In the genomic region with DNA sequence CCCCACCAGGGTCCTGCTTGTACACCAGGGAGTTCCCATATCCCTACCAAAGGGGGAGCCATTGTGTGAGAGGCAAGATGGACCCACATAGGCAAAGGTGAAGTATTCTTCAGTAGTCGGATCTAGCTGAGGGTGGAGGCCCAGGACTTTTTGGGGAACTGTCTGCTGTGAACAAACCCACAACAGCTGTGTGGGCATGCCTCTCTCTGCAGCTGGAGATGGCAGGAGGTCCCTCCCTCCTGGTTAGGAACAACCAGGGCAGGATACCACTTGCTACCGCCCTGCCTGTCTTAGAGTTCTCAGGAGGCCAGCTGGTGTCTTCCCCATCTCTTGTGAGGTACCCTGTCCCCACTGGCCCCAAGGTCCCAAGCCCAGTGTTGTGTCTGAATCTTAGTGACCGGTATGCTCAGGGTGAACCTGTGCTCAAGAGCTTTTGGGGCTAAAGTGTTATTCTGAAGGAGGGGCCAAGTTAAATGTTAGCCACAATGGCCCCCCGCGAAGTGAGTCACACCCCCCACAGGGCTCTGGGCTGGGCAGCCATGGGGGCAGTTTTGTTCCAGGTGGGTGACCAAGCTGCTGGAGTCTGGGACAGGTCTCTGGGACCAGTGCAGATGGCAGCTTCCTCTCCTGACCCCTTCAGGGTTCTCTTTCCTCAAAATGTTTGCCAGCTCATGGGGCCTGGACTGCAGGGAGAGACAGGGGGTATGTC, we compare ENCODE assay signal across 15 mouse cellular contexts. TPM values are rescaled to one million over a fixed set of nuclear protein-coding genes. Genes with fewer than 3 reads are reported as not detected.
A peak's percentile ranks its signal among the peaks of the same experiment; 100 is the strongest.
DNase-seq lines count a peak whose midpoint lies in the region; ATAC-seq and TF ChIP-seq lines count a peak whose summit lies in the region.
"Had no signal": no experiment of that assay in that cellular context is flagged by ENCODE, and none has a peak within 500 bp of the region (broad histone marks: within the 10 kb centered on the region; RNA-seq: fewer than 3 reads in every experiment).

No protein-coding gene starts in this region.

- DNase-seq in CH12.LX (ENCODE audit: extremely low read depth): peak; percentile 41
- DNase-seq in kidney, postnatal 0 days (ENCODE audit: low spot score): no peak
- DNase-seq in stomach, postnatal 0 days (ENCODE audit: low spot score): no peak
- no peak for DNase-seq in spleen, postnatal 36 days (ENCODE audit: low spot score in 2 of 2)
- no peak for DNase-seq in lung, postnatal 14 days
- DNase-seq in forebrain, embryonic 14.5 days (ENCODE audit: low spot score): no peak
- DNase-seq: adrenal gland, postnatal 25 days; cerebellum, postnatal 36 days; forebrain, postnatal 0 days; gastrocnemius, postnatal 25 days; liver, postnatal 0 days had no signal

- dilution Hi-C loops in CH12.LX (cut with MboI; ENCODE audit: extremely low pct_ligation_motif_present, extremely low pct_unique_long_range_greater_than_20kb, low sequenced_read_pairs): no loop called here

- TF ChIP-seq EP300 in CH12.LX (IDR thresholded peaks at IDR 0.05; ENCODE audit: low read length): no peak
- no peak for TF ChIP-seq EP300 in stomach, postnatal 0 days (optimal IDR thresholded peaks at IDR 0.05)

- no peak overlapping the region for H3K4me3 ChIP-seq in CH12.LX (replicated peaks in 1 of 3; ENCODE audit: low read depth in 2 of 3, low read length in 2 of 3, poor library complexity in 1 of 3)
- H3K4me3 ChIP-seq in kidney, postnatal 0 days (replicated peaks; ENCODE audit: low read depth, low read length): no peak overlapping the region
- H3K4me3 ChIP-seq in stomach, postnatal 0 days (ENCODE audit: low read depth, low read length): no peak overlapping the region
- H3K4me3 ChIP-seq in forebrain, embryonic 14.5 days (ENCODE audit: low read depth, low read length): no peak overlapping the region
- H3K4me3 ChIP-seq: hindbrain, embryonic 13.5 days; limb, embryonic 12.5 days; neural tube, embryonic 15.5 days had no signal

- in situ Hi-C loops in CH12.LX (cut with MboI; ENCODE audit: low pct_ligation_motif_present, low pct_unique_long_range_greater_than_20kb, low sequenced_read_pairs): no loop called here

- WGBS in kidney, postnatal 0 days: 51% methylated on average over 5 of the region's 5 CpGs
- whole genome bisulfite sequencing in stomach, postnatal 0 days: 70% methylated on average over 5 of the region's 5 CpGs
- 74% methylated on average over 5 of the region's 5 CpGs for WGBS in forebrain, embryonic 14.5 days

- H3K36me3 ChIP-seq in CH12.LX (replicated peaks in 1 of 2; ENCODE audit: control insufficient read depth in 1 of 2, insufficient read depth in 1 of 2, low read length in 1 of 2): no peaks in the 10 kb centered on the region
- no peaks in the 10 kb centered on the region for H3K36me3 ChIP-seq in kidney, postnatal 0 days (ENCODE audit: insufficient read depth, low read length)
- no peaks in the 10 kb centered on the region for H3K36me3 ChIP-seq in stomach, postnatal 0 days (ENCODE audit: control insufficient read depth, insufficient read depth, low read length)
- no peaks in the 10 kb centered on the region for H3K36me3 ChIP-seq in forebrain, embryonic 14.5 days (ENCODE audit: control insufficient read depth, insufficient read depth, low read length)
- H3K36me3 ChIP-seq: hindbrain, embryonic 13.5 days; limb, embryonic 12.5 days; neural tube, embryonic 15.5 days had no signal

- H3K9me3 ChIP-seq in CH12.LX (replicated peaks; ENCODE audit: low read length): peaks cover 7% of the 10 kb centered on the region
- no peaks in the 10 kb centered on the region for H3K9me3 ChIP-seq in kidney, postnatal 0 days (replicated peaks; ENCODE audit: low read length)
- H3K9me3 ChIP-seq in stomach, postnatal 0 days (ENCODE audit: control insufficient read depth, low read length): no peaks in the 10 kb centered on the region
- no peaks in the 10 kb centered on the region for H3K9me3 ChIP-seq in forebrain, embryonic 14.5 days (replicated peaks; ENCODE audit: control insufficient read depth, low read length)
- H3K9me3 ChIP-seq: hindbrain, embryonic 13.5 days; limb, embryonic 12.5 days; neural tube, embryonic 15.5 days had no signal

- H3K79me2 ChIP-seq in CH12.LX (replicated peaks; ENCODE audit: control insufficient read depth, extremely low read depth, insufficient read depth, poor library complexity, severe bottlenecking): no peaks in the 10 kb centered on the region

- ATAC-seq in granulocyte monocyte progenitor cell, adult 5-6 weeks (replicated peaks; ENCODE audit: poor library complexity, severe bottlenecking): peak; percentile 26
- ATAC-seq in kidney, postnatal 0 days (replicated peaks; ENCODE audit: low FRiP score, low read depth): 0 out of 2 replicates have a peak, but pooled peaks have one; percentile 25
- ATAC-seq in stomach, postnatal 0 days (ENCODE audit: low FRiP score, low TSS enrichment): no peak
- ATAC-seq in forebrain, embryonic 14.5 days: no peak
- ATAC-seq: forebrain, postnatal 0 days; liver, postnatal 0 days had no signal

- no peak for TF ChIP-seq POLR2A in CH12.LX (IDR thresholded peaks at IDR 0.05; ENCODE audit: low read depth, low read length)

- H3K4me2 ChIP-seq in CH12.LX (ENCODE audit: insufficient read depth, low read depth, poor library complexity, severe bottlenecking): no peak overlapping the region
- no peak overlapping the region for H3K4me2 ChIP-seq in kidney, postnatal 0 days (ENCODE audit: low read length)
- H3K4me2 ChIP-seq in stomach, postnatal 0 days (replicated peaks; ENCODE audit: low read depth): no peak overlapping the region
- H3K4me2 ChIP-seq in forebrain, embryonic 14.5 days (ENCODE audit: low read length): no peak overlapping the region
- H3K4me2 ChIP-seq: hindbrain, embryonic 13.5 days; limb, embryonic 12.5 days; neural tube, embryonic 15.5 days had no signal

- H3K27me3 ChIP-seq in CH12.LX (replicated peaks): peaks cover 5% of the 10 kb centered on the region
- no peaks in the 10 kb centered on the region for H3K27me3 ChIP-seq in kidney, postnatal 0 days (ENCODE audit: insufficient read depth, low read length)
- peaks cover 5% of the 10 kb centered on the region; the same call in 1 of the 2 replicates for H3K27me3 ChIP-seq in stomach, postnatal 0 days (ENCODE audit: control insufficient read depth, insufficient read depth, low read length)
- H3K27me3 ChIP-seq in forebrain, embryonic 14.5 days (replicated peaks; ENCODE audit: control insufficient read depth, insufficient read depth, low read length): peaks cover 25% of the 10 kb centered on the region

- no peak for TF ChIP-seq RAD21 in CH12.LX (IDR thresholded peaks at IDR 0.05; ENCODE audit: low read depth, low read length)

- no peak overlapping the region for H3K27ac ChIP-seq in CH12.LX (ENCODE audit: insufficient read depth, low read depth)
- 0 out of 2 replicates have a peak overlapping the region, but pooled peaks have one; percentile 21 for H3K27ac ChIP-seq in kidney, postnatal 0 days
- H3K27ac ChIP-seq in stomach, postnatal 0 days (replicated peaks): peak overlapping the region; percentile 93
- H3K27ac ChIP-seq in forebrain, embryonic 14.5 days (ENCODE audit: low read depth, low read length): no peak overlapping the region
- H3K27ac ChIP-seq: hindbrain, embryonic 13.5 days; limb, embryonic 12.5 days; neural tube, embryonic 15.5 days had no signal

- H3K4me1 ChIP-seq in CH12.LX (ENCODE audit: control insufficient read depth in 1 of 2, insufficient read depth in 2 of 2): peaks cover 13 to 53% of the 10 kb centered on the region in 2 experiments
- H3K4me1 ChIP-seq in kidney, postnatal 0 days (replicated peaks; ENCODE audit: insufficient read depth, low read length): peaks cover 15% of the 10 kb centered on the region; the same call in 1 of the 2 replicates
- H3K4me1 ChIP-seq in stomach, postnatal 0 days (replicated peaks; ENCODE audit: control insufficient read depth, insufficient read depth): peaks cover 7% of the 10 kb centered on the region; the same call in 1 of the 2 replicates
- peaks cover 2% of the 10 kb centered on the region for H3K4me1 ChIP-seq in forebrain, embryonic 14.5 days (ENCODE audit: control insufficient read depth, insufficient read depth, low read length)

- no peak for TF ChIP-seq CTCF in CH12.LX (conservative IDR thresholded peaks at IDR 0.05 in 1 of 2, IDR thresholded peaks at IDR 0.05 in 1 of 2; ENCODE audit: low read depth in 2 of 2, low read length in 2 of 2)
- no peak for TF ChIP-seq CTCF in kidney, postnatal 0 days (IDR thresholded peaks at IDR 0.05; ENCODE audit: low read depth)
- TF ChIP-seq CTCF in stomach, postnatal 0 days (IDR thresholded peaks at IDR 0.05; ENCODE audit: low read depth): no peak

- H3K9ac ChIP-seq in CH12.LX (ENCODE audit: insufficient read depth, low read depth): no peak overlapping the region
- no peak overlapping the region for H3K9ac ChIP-seq in kidney, postnatal 0 days (ENCODE audit: low read depth, low read length)
- no peak overlapping the region for H3K9ac ChIP-seq in stomach, postnatal 0 days (ENCODE audit: low read length)
- H3K9ac ChIP-seq in forebrain, embryonic 14.5 days (ENCODE audit: low read length): no peak overlapping the region
- H3K9ac ChIP-seq: forebrain, postnatal 0 days; hindbrain, embryonic 13.5 days; limb, embryonic 12.5 days; liver, postnatal 0 days; neural tube, embryonic 15.5 days had no signal

RNA-seq across cellular contexts. Expression of gene Lad1, which starts 4.6 kb away (rescaled TPM):
- total RNA-seq in CH12.LX (2012; rRNA removed) (0.13 TPM in 1 of 2 replicates, not detected in the other), CH12.LX (2014; rRNA removed) (0.24 TPM in 1 of 2 replicates, not detected in the other)
- polyA plus RNA-seq in CH12.LX (2012; ENCODE audit: insufficient read length, low read depth): 0.17 and 0.25 TPM in 2 replicates
- total RNA-seq in granulocyte monocyte progenitor cell, adult 5-6 weeks (2014; fragmentation: Nextera tagmentation): not detected in 2 replicates
- total RNA-seq in granulocyte monocyte progenitor cell, adult 5-6 weeks (2017): not detected in 2 replicates
- 28.4 and 33.2 TPM in 2 replicates for polyA plus RNA-seq in kidney, postnatal 0 days (2015; fragmentation: Nextera tagmentation; extraction: Ambion mirVana)
- 128 and 140 TPM in 2 replicates for polyA plus RNA-seq in stomach, postnatal 0 days (2015; fragmentation: Nextera tagmentation; extraction: Ambion mirVana)
- polyA plus RNA-seq in forebrain, embryonic 14.5 days (2014; fragmentation: Nextera tagmentation; extraction: Ambion mirVana): 0.19 and 0.24 TPM in 2 replicates
- total RNA-seq: adrenal gland, postnatal 25 days; gastrocnemius, postnatal 25 days had no signal

RNA-seq across cellular contexts. Expression of gene Tnnt2, which starts 22.3 kb away (rescaled TPM):
- total RNA-seq in CH12.LX (2012; rRNA removed): 5.5 and 8.6 TPM in 2 replicates
- total RNA-seq in CH12.LX (2014; rRNA removed): 3.6 and 5.0 TPM in 2 replicates
- polyA plus RNA-seq in CH12.LX (2012; ENCODE audit: insufficient read length, low read depth): 31.1 and 32.5 TPM in 2 replicates
- total RNA-seq in granulocyte monocyte progenitor cell, adult 5-6 weeks (2014; fragmentation: Nextera tagmentation): not detected in 2 replicates
- not detected in 2 replicates for total RNA-seq in granulocyte monocyte progenitor cell, adult 5-6 weeks (2017)
- 2.0 and 5.7 TPM in 2 replicates for polyA plus RNA-seq in kidney, postnatal 0 days (2015; fragmentation: Nextera tagmentation; extraction: Ambion mirVana)
- polyA plus RNA-seq in stomach, postnatal 0 days (2015; fragmentation: Nextera tagmentation; extraction: Ambion mirVana): 36.4 and 39.9 TPM in 2 replicates
- 0.37 and 0.62 TPM in 2 replicates for polyA plus RNA-seq in forebrain, embryonic 14.5 days (2014; fragmentation: Nextera tagmentation; extraction: Ambion mirVana)

RNA-seq across cellular contexts. Expression of gene Tnni1, which starts 34.6 kb away (rescaled TPM):
- total RNA-seq in CH12.LX (2012; rRNA removed) (1.5 and 1.6 TPM in 2 replicates), CH12.LX (2014; rRNA removed) (5.5 and 6.9 TPM in 2 replicates)
- polyA plus RNA-seq in CH12.LX (2012; ENCODE audit: insufficient read length, low read depth): 3.5 and 4.2 TPM in 2 replicates
- not detected in 2 replicates for total RNA-seq in granulocyte monocyte progenitor cell, adult 5-6 weeks (2014; fragmentation: Nextera tagmentation)
- total RNA-seq in granulocyte monocyte progenitor cell, adult 5-6 weeks (2017): not detected in 2 replicates
- polyA plus RNA-seq in kidney, postnatal 0 days (2015; fragmentation: Nextera tagmentation; extraction: Ambion mirVana): 7.9 and 8.9 TPM in 2 replicates
- 4.2 and 6.8 TPM in 2 replicates for polyA plus RNA-seq in stomach, postnatal 0 days (2015; fragmentation: Nextera tagmentation; extraction: Ambion mirVana)
- 0.39 TPM in 1 of 2 replicates, not detected in the other for polyA plus RNA-seq in forebrain, embryonic 14.5 days (2014; fragmentation: Nextera tagmentation; extraction: Ambion mirVana)
- total RNA-seq: adrenal gland, postnatal 25 days had no signal

RNA-seq across cellular contexts. Expression of gene Phlda3, which starts 47.9 kb away (rescaled TPM):
- total RNA-seq in CH12.LX (2012; rRNA removed) (76.8 and 98.1 TPM in 2 replicates), CH12.LX (2014; rRNA removed) (45.6 and 49.5 TPM in 2 replicates)
- 34.9 and 37.5 TPM in 2 replicates for polyA plus RNA-seq in CH12.LX (2012; ENCODE audit: insufficient read length, low read depth)
- total RNA-seq in granulocyte monocyte progenitor cell, adult 5-6 weeks (2014; fragmentation: Nextera tagmentation): 1.9 TPM in 1 of 2 replicates, not detected in the other
- total RNA-seq in granulocyte monocyte progenitor cell, adult 5-6 weeks (2017): 0.17 and 1.0 TPM in 2 replicates
- polyA plus RNA-seq in kidney, postnatal 0 days (2015; fragmentation: Nextera tagmentation; extraction: Ambion mirVana): 76.4 and 78.4 TPM in 2 replicates
- polyA plus RNA-seq in stomach, postnatal 0 days (2015; fragmentation: Nextera tagmentation; extraction: Ambion mirVana): 91.1 and 92.2 TPM in 2 replicates
- polyA plus RNA-seq in forebrain, embryonic 14.5 days (2014; fragmentation: Nextera tagmentation; extraction: Ambion mirVana): 16.4 and 17.4 TPM in 2 replicates

Comparison
In these comparisons a context has a peak if more than half of its experiments do, and no peak if none do; other contexts are left out.
1. H3K27ac ChIP-seq: peak in kidney, postnatal 0 days (single experiment) and stomach, postnatal 0 days (single experiment); none in CH12.LX (single experiment) and forebrain, embryonic 14.5 days (single experiment).
2. ATAC-seq: peak in granulocyte monocyte progenitor cell, adult 5-6 weeks (single experiment) and kidney, postnatal 0 days (single experiment); none in stomach, postnatal 0 days (single experiment) and forebrain, embryonic 14.5 days (single experiment).
3. RNA of gene Lad1, which starts 4.6 kb away (polyA plus RNA-seq): 128 to 140 TPM in stomach, postnatal 0 days and 28.4 to 33.2 TPM in kidney, postnatal 0 days; 0.19 to 0.24 TPM in forebrain, embryonic 14.5 days and 0.17 to 0.25 TPM in CH12.LX; every median in the first group is over 10 times any median in the second.